Mouse (Mus musculus) lung, postnatal 0 days (tissue): Measurements from ENCODE around the gene Cog5.

Experiments used
- CTCF ChIP-seq: IDR thresholded peaks from 2 replicates; pipeline ENCODE4 v1.5.1; 2016; ENCODE audit warnings: antibody characterized with exemption, mild to moderate bottlenecking
- EP300 ChIP-seq: IDR thresholded peaks from 2 replicates; pipeline ENCODE4 v1.6.1; 2016; ENCODE audit warnings: antibody characterized with exemption, mild to moderate bottlenecking, control low read depth

GRCm38 (mm10) chr12:31846077-31846476, 191.4 kb downstream of the Cog5 start:
- no peak for TF ChIP-seq CTCF
- no peak for TF ChIP-seq EP300
